Comparison of ENCODE assay signal across 26 mouse cellular contexts in genomic region chr7:81110791-81111190, GRCm38 (mm10). TPM values are rescaled to one million over a fixed set of nuclear protein-coding genes. Genes with fewer than 3 reads are reported as not detected.
A peak's percentile ranks its signal among the peaks of the same experiment; 100 is the strongest.
DNase-seq lines count a peak whose midpoint lies in the region; ATAC-seq and TF ChIP-seq lines count a peak whose summit lies in the region.
"Had no signal": no experiment of that assay in that cellular context is flagged by ENCODE, and none has a peak within 500 bp of the region (broad histone marks: within the 10 kb centered on the region; RNA-seq: fewer than 3 reads in every experiment).

No protein-coding gene starts in this region.

- H3K4me3 ChIP-seq in gastrocnemius, adult 2 months, result no peak overlapping the region
- no peak overlapping the region for H3K4me3 ChIP-seq in heart, embryonic 16.5 days (ENCODE audit: low read length)
- no peak overlapping the region for H3K4me3 ChIP-seq in midbrain, embryonic 11.5 days (ENCODE audit: low read depth, low read length)
- no peak overlapping the region for H3K4me3 ChIP-seq in midbrain, embryonic 15.5 days
- no peak overlapping the region for H3K4me3 ChIP-seq in neural tube, embryonic 15.5 days (replicated peaks)
- H3K4me3 ChIP-seq: embryonic facial prominence, embryonic 12.5 days; forebrain, embryonic 10.5 days; forebrain, embryonic 15.5 days; hindbrain, embryonic 12.5 days; limb, embryonic 13.5 days; liver, embryonic 13.5 days had no signal

- H3K9me3 ChIP-seq in heart, embryonic 16.5 days (replicated peaks; ENCODE audit: control insufficient read depth, low read length), result no peaks in the 10 kb centered on the region
- no peaks in the 10 kb centered on the region for H3K9me3 ChIP-seq in midbrain, embryonic 11.5 days (ENCODE audit: control insufficient read depth, low read length)
- H3K9me3 ChIP-seq in midbrain, embryonic 15.5 days, result no peaks in the 10 kb centered on the region
- H3K9me3 ChIP-seq in neural tube, embryonic 15.5 days (replicated peaks), result no peaks in the 10 kb centered on the region
- H3K9me3 ChIP-seq: embryonic facial prominence, embryonic 12.5 days; forebrain, embryonic 10.5 days; forebrain, embryonic 15.5 days; hindbrain, embryonic 12.5 days; limb, embryonic 13.5 days; liver, embryonic 13.5 days had no signal

- H3K27me3 ChIP-seq in heart, embryonic 16.5 days (ENCODE audit: control insufficient read depth, insufficient read depth, low read length), result no peaks in the 10 kb centered on the region
- no peaks in the 10 kb centered on the region for H3K27me3 ChIP-seq in midbrain, embryonic 11.5 days (ENCODE audit: control insufficient read depth, insufficient read depth, low read length)
- H3K27me3 ChIP-seq in midbrain, embryonic 15.5 days (replicated peaks), result no peaks in the 10 kb centered on the region
- H3K27me3 ChIP-seq in neural tube, embryonic 15.5 days (replicated peaks), result no peaks in the 10 kb centered on the region
- H3K27me3 ChIP-seq: embryonic facial prominence, embryonic 12.5 days; forebrain, embryonic 15.5 days; limb, embryonic 13.5 days had no signal

- 93% methylated on average over 4 of the region's 4 CpGs for WGBS in heart, embryonic 16.5 days
- WGBS in midbrain, embryonic 11.5 days, result 94% methylated on average over 4 of the region's 4 CpGs
- 94% methylated on average over 4 of the region's 4 CpGs for WGBS in midbrain, embryonic 15.5 days
- WGBS in neural tube, embryonic 15.5 days, result 92% methylated on average over 4 of the region's 4 CpGs

- intact Hi-C loops in gastrocnemius, adult 2 months (cut with DNase I), result no loop called here
- intact Hi-C loops in heart, postnatal 25 days (cut with DNase I), result loop anchor here (5.0 kb wide), 1 partner anchor 42 kb away; no protein-coding TSS in a partner anchor

- H3K27ac ChIP-seq in gastrocnemius, adult 2 months, result peak overlapping the region; percentile 85
- H3K27ac ChIP-seq in heart, embryonic 16.5 days (ENCODE audit: low read length), result peak overlapping the region; percentile 78
- no peak overlapping the region for H3K27ac ChIP-seq in midbrain, embryonic 11.5 days (ENCODE audit: low read depth, low read length)
- H3K27ac ChIP-seq in midbrain, embryonic 15.5 days, result no peak overlapping the region
- H3K27ac ChIP-seq in neural tube, embryonic 15.5 days (replicated peaks), result no peak overlapping the region
- H3K27ac ChIP-seq: embryonic facial prominence, embryonic 12.5 days; forebrain, embryonic 10.5 days; forebrain, embryonic 15.5 days; hindbrain, embryonic 12.5 days; kidney, postnatal 0 days; limb, embryonic 13.5 days; liver, embryonic 13.5 days had no signal

- DNase-seq in gastrocnemius, adult 2 months, result no peak
- DNase-seq in gastrocnemius, adult 8-10 months (ENCODE audit: low spot score in 2 of 2), result no peak
- DNase-seq in heart, postnatal 25 days (ENCODE audit: low spot score), result no peak
- peak; percentile 8 for DNase-seq in midbrain, embryonic 11.5 days (ENCODE audit: low spot score, missing footprints)
- DNase-seq: embryo, embryonic 11 days; kidney, adult 8-10 months; kidney, postnatal 4 days; liver, embryonic 13.5 days; right cerebral cortex, adult 18-20 months; right cerebral cortex, postnatal 4 days; thymus, adult 2 months; thymus, postnatal 36 days had no signal

- no peak for TF ChIP-seq CTCF in gastrocnemius, adult 2 months (IDR thresholded peaks at IDR 0.05)

- no peak for ATAC-seq in heart, embryonic 16.5 days (replicated peaks; ENCODE audit: extremely low read depth, insufficient read depth, low FRiP score)
- no peak for ATAC-seq in midbrain, embryonic 11.5 days (ENCODE audit: low FRiP score)
- no peak for ATAC-seq in midbrain, embryonic 15.5 days (replicated peaks)
- no peak for ATAC-seq in neural tube, embryonic 15.5 days (ENCODE audit: low FRiP score)
- ATAC-seq: forebrain, embryonic 15.5 days; intestine, embryonic 16.5 days; midbrain, embryonic 16.5 days had no signal

- peaks cover 21% of the 10 kb centered on the region for H3K4me1 ChIP-seq in heart, embryonic 16.5 days (ENCODE audit: control insufficient read depth, insufficient read depth, low read length)
- H3K4me1 ChIP-seq in midbrain, embryonic 11.5 days (ENCODE audit: control insufficient read depth, insufficient read depth, low read length), result no peaks in the 10 kb centered on the region
- H3K4me1 ChIP-seq in midbrain, embryonic 15.5 days, result no peaks in the 10 kb centered on the region
- H3K4me1 ChIP-seq in neural tube, embryonic 15.5 days, result no peaks in the 10 kb centered on the region
- H3K4me1 ChIP-seq: forebrain, embryonic 15.5 days; liver, embryonic 13.5 days had no signal

- no peaks in the 10 kb centered on the region for H3K36me3 ChIP-seq in heart, embryonic 16.5 days (ENCODE audit: control insufficient read depth, insufficient read depth)
- no peaks in the 10 kb centered on the region for H3K36me3 ChIP-seq in midbrain, embryonic 11.5 days (ENCODE audit: control insufficient read depth, insufficient read depth, low read length)
- no peaks in the 10 kb centered on the region for H3K36me3 ChIP-seq in midbrain, embryonic 15.5 days (replicated peaks)
- no peaks in the 10 kb centered on the region for H3K36me3 ChIP-seq in neural tube, embryonic 15.5 days
- H3K36me3 ChIP-seq: embryonic facial prominence, embryonic 12.5 days; forebrain, embryonic 10.5 days; forebrain, embryonic 15.5 days; hindbrain, embryonic 12.5 days; limb, embryonic 13.5 days; liver, embryonic 13.5 days had no signal

- H3K9ac ChIP-seq in heart, embryonic 16.5 days (ENCODE audit: low read length), result no peak overlapping the region
- H3K9ac ChIP-seq in midbrain, embryonic 11.5 days (ENCODE audit: low read length), result no peak overlapping the region
- H3K9ac ChIP-seq in midbrain, embryonic 15.5 days, result no peak overlapping the region
- H3K9ac ChIP-seq in neural tube, embryonic 15.5 days (replicated peaks), result no peak overlapping the region
- H3K9ac ChIP-seq: embryonic facial prominence, embryonic 12.5 days; forebrain, embryonic 15.5 days; hindbrain, embryonic 12.5 days; limb, embryonic 13.5 days; liver, embryonic 13.5 days had no signal

- H3K4me2 ChIP-seq in heart, embryonic 16.5 days (ENCODE audit: low read depth, low read length), result no peak overlapping the region
- H3K4me2 ChIP-seq in midbrain, embryonic 11.5 days, result no peak overlapping the region
- H3K4me2 ChIP-seq in midbrain, embryonic 15.5 days, result no peak overlapping the region
- no peak overlapping the region for H3K4me2 ChIP-seq in neural tube, embryonic 15.5 days
- H3K4me2 ChIP-seq: embryonic facial prominence, embryonic 12.5 days; forebrain, embryonic 15.5 days; hindbrain, embryonic 12.5 days; limb, embryonic 13.5 days; liver, embryonic 13.5 days had no signal

RNA-seq across cellular contexts. Expression of gene Slc28a1, which starts 3.8 kb away (rescaled TPM):
- under 1 TPM; 0.26 to 0.47 TPM for total RNA-seq in gastrocnemius, adult 2 months (2021)
- total RNA-seq in gastrocnemius, adult 8-10 months (2022), result under 1 TPM; 0.07 to 0.25 (median 0.14) TPM
- 0.09 and 0.22 TPM in 2 replicates for polyA plus RNA-seq in heart, embryonic 16.5 days (2015; fragmentation: Nextera tagmentation; extraction: Ambion mirVana)
- under 1 TPM; 0.10 to 0.11 TPM for total RNA-seq in heart, postnatal 25 days (2021)
- polyA plus RNA-seq in midbrain, embryonic 11.5 days (2014; fragmentation: Nextera tagmentation; extraction: Ambion mirVana), result 0.06 and 0.07 TPM in 2 replicates
- not detected in 2 replicates for polyA plus RNA-seq in midbrain, embryonic 15.5 days (2015; fragmentation: Nextera tagmentation; extraction: Ambion mirVana)
- 0.05 and 0.17 TPM in 2 replicates for polyA plus RNA-seq in neural tube, embryonic 15.5 days (2015; fragmentation: Nextera tagmentation; extraction: Ambion mirVana)
- total RNA-seq: layer of hippocampus, adult 8-10 months; layer of hippocampus, postnatal 25 days had no signal
- polyA plus RNA-seq: embryonic facial prominence, embryonic 12.5 days; forebrain, embryonic 10.5 days; forebrain, embryonic 15.5 days; hindbrain, embryonic 12.5 days; midbrain, embryonic 16.5 days; neural tube, embryonic 11.5 days had no signal

RNA-seq across cellular contexts. Expression of gene Alpk3, which starts 53.4 kb away (rescaled TPM):
- total RNA-seq in gastrocnemius, adult 2 months (2021), result 100 to 1,000 TPM; 238 to 380 TPM
- total RNA-seq in gastrocnemius, adult 8-10 months (2022), result 100 to 1,000 TPM; 273 to 345 (median 299) TPM
- 18.2 and 22.7 TPM in 2 replicates for polyA plus RNA-seq in heart, embryonic 16.5 days (2015; fragmentation: Nextera tagmentation; extraction: Ambion mirVana)
- 100 to 1,000 TPM; 101 to 115 TPM for total RNA-seq in heart, postnatal 25 days (2021)
- polyA plus RNA-seq in midbrain, embryonic 11.5 days (2014; fragmentation: Nextera tagmentation; extraction: Ambion mirVana), result 0.11 and 0.26 TPM in 2 replicates
- 0.10 and 0.13 TPM in 2 replicates for polyA plus RNA-seq in midbrain, embryonic 15.5 days (2015; fragmentation: Nextera tagmentation; extraction: Ambion mirVana)
- polyA plus RNA-seq in neural tube, embryonic 15.5 days (2015; fragmentation: Nextera tagmentation; extraction: Ambion mirVana), result 0.47 and 0.49 TPM in 2 replicates

Comparison
In these comparisons a context has a peak if more than half of its experiments do, and no peak if none do; other contexts are left out.
1. H3K27ac ChIP-seq: peak in gastrocnemius, adult 2 months (single experiment) and heart, embryonic 16.5 days (single experiment); none in midbrain, embryonic 11.5 days (single experiment), midbrain, embryonic 15.5 days (single experiment) and neural tube, embryonic 15.5 days (single experiment).
2. RNA of gene Alpk3, which starts 53.4 kb away (polyA plus RNA-seq): 18.2 to 22.7 TPM in heart, embryonic 16.5 days; 0.47 to 0.49 TPM in neural tube, embryonic 15.5 days, 0.11 to 0.26 TPM in midbrain, embryonic 11.5 days and 0.10 to 0.13 TPM in midbrain, embryonic 15.5 days; every median in the first group is over 10 times any median in the second.